Mouse (Mus musculus) heart, embryonic 15.5 days (tissue): ENCODE data around the gene Uimc1. TPM values are rescaled to one million over a fixed set of nuclear protein-coding genes. Genes with fewer than 3 reads are reported as not detected.
"Not testable (repeated sequence)": the region's sequence is repeated elsewhere in the genome, so short reads cannot be mapped to it uniquely, and the experiment has no call there.

Experiments
- ATAC-seq: fragments of 200-750 bp; cut with Nextera tagmentation; replicated peaks from 2 replicates; pipeline ENCODE4 v1.8.0; 2017; ENCODE audit warnings: low read depth, moderate TSS enrichment; ENCODE audit not compliant: insufficient number of reproducible peaks, insufficient read depth, low FRiP score
- H3K27ac ChIP-seq: fragments of 300-500 bp; sonication (generic); 2 replicates; pipeline ENCODE4 v1.5.1; 2015; ENCODE audit warnings: mild to moderate bottlenecking, inconsistent platforms
- H3K27me3 ChIP-seq: fragments of 300-500 bp; sonication (generic); 2 replicates; pipeline ENCODE4 v1.6.1; 2015; ENCODE audit warnings: inconsistent platforms
- H3K36me3 ChIP-seq: fragments of 300-500 bp; sonication (generic); 2 replicates; pipeline ENCODE4 v1.6.1; 2015; ENCODE audit warnings: mild to moderate bottlenecking, inconsistent platforms
- H3K4me1 ChIP-seq: fragments of 300-500 bp; sonication (generic); replicated peaks from 2 replicates; pipeline ENCODE4 v1.6.1; 2015; ENCODE audit warnings: inconsistent platforms
- H3K4me2 ChIP-seq: fragments of 300-500 bp; sonication (generic); 2 replicates; pipeline ENCODE4 v1.6.1; 2015; ENCODE audit warnings: inconsistent platforms, mild to moderate bottlenecking, moderate library complexity
- H3K4me3 ChIP-seq: fragments of 300-500 bp; sonication (generic); 2 replicates; pipeline ENCODE4 v1.5.1; 2015; ENCODE audit warnings: mild to moderate bottlenecking, inconsistent platforms
- H3K9ac ChIP-seq: fragments of 300-500 bp; sonication (generic); 2 replicates; pipeline ENCODE4 v1.6.1; 2015; ENCODE audit warnings: mild to moderate bottlenecking, inconsistent platforms
- H3K9me3 ChIP-seq: fragments of 300-500 bp; sonication (generic); replicated peaks from 2 replicates; pipeline ENCODE4 v1.6.1; 2016; ENCODE audit warnings: inconsistent platforms
- WGBS: fragments of 180-500 bp; shearing (Covaris S2); methylation state at CpG from one replicate; pipeline ENCODE4 v1.1.7; 2015; ENCODE audit warnings: mixed read lengths; 5-methylcytosine and 5-hydroxymethylcytosine counted together
- polyA plus RNA-seq: library from polyadenylated mRNA; unstranded; fragments of >200 nt; fragmentation: Nextera tagmentation; extraction: Ambion mirVana; gene quantifications from 2 replicates; pipeline ENCODE4 v1.2.1, GENCODE M21; 2015

Uimc1 gene
- polyA plus RNA-seq, 1 experiment from 2014 or later, result 16.4 TPM

- WGBS, result 51% methylated on average over 2 of the region's 2 CpGs
- H3K27ac ChIP-seq, result no peak overlapping the region
- H3K9ac ChIP-seq, result no peak overlapping the region
- H3K36me3 ChIP-seq, result 0 out of 2 replicates have a peak, but pooled peaks cover 3% of the 10 kb centered on the region
- H3K27me3 ChIP-seq, result no peaks in the 10 kb centered on the region
- H3K9me3 ChIP-seq, result no peaks in the 10 kb centered on the region
- no peak overlapping the region for H3K4me3 ChIP-seq
- peaks cover 31% of the 10 kb centered on the region for H3K4me1 ChIP-seq
- H3K4me2 ChIP-seq, result no peak overlapping the region
- no peak for ATAC-seq
Measured at GRCm38 (mm10) chr13:55103351-55103750, 3.3 kb upstream of the Uimc1 start.

- H3K4me2 ChIP-seq, result no peak overlapping the region
- WGBS, result 92% methylated on average over 3 of the region's 3 CpGs
- H3K36me3 ChIP-seq, result no peaks in the 10 kb centered on the region
- H3K4me1 ChIP-seq, result peaks cover 22% of the 10 kb centered on the region
- H3K27me3 ChIP-seq, result no peaks in the 10 kb centered on the region
- no peak overlapping the region for H3K4me3 ChIP-seq
- H3K9me3 ChIP-seq, result no peaks in the 10 kb centered on the region
- ATAC-seq, result no peak
- no peak overlapping the region for H3K9ac ChIP-seq
- no peak overlapping the region for H3K27ac ChIP-seq
Measured at GRCm38 (mm10) chr13:55102366-55102765, 2.3 kb upstream of the Uimc1 start.

DNA sequence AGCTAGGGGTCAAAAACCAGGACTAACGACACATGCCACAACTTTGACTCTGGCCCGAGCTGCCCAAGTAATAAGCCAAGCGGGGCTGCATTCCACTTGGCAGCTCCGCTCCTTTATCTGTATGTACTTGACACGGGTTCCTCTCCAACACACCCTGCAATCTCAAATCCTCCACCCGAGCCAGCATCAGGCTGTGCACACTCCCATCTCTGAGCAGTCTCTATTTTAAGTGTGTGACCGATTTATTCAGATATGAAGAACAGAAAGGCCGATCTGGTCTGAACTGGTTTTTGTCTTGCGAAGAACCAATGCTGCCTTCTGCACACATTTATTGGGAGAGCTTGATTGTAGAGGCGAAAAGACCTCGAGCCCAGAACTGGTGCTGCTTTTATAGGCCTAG lies 1.5 kb upstream of the Uimc1 start:
- no peak for ATAC-seq
- Histone ChIP-seq H3K9ac (no peak overlapping the region), H3K4me1 (peaks cover 15% of the 10 kb centered on the region), H3K27me3 (no peaks in the 10 kb centered on the region), H3K4me3 (no peak overlapping the region), H3K27ac (0 out of 2 replicates have a peak overlapping the region, but pooled peaks have one; percentile 12), H3K36me3 (no peaks in the 10 kb centered on the region), H3K4me2 (no peak overlapping the region), H3K9me3 (no peaks in the 10 kb centered on the region)
- WGBS, result 67% methylated on average over 11 of the region's 11 CpGs

DNA sequence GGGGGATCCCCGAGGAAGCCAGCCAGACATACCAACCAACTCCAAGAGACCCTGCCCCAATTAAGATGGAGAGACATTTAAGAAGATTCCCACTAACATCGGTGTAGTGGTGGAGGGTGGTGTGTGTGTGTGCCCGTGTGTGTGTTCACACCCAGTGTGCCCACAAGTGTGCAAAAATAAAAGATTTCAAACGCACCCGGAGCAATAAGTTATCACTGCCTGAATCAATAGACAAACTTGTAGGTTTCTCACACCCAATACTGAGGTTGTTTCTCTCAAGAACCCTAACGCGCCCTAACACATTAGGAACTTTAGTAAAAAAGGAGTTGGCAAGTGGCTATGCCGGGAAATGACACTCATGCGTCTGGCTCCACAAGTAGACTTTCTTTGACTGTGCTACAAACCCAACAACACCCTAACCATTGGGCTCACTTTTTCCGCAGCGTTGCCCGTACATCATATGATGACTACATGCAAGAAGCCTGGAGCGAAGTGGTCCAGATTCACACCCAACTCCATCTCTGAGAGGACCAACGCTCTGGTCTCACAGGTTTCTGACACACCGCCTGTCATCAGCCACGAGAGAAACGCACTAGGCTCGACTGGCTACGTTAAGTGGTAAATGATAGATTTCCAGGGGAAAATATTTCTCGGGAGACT lies 904 bp downstream of the Uimc1 start:
- H3K27me3 ChIP-seq, result no peaks in the 10 kb centered on the region
- H3K27ac ChIP-seq, result peak overlapping the region; percentile 96
- peak overlapping the region; percentile 97 for H3K9ac ChIP-seq
- peaks cover 8% of the 10 kb centered on the region for H3K4me1 ChIP-seq
- H3K4me2 ChIP-seq, result peak overlapping the region; percentile 74
- no peaks in the 10 kb centered on the region for H3K36me3 ChIP-seq
- ATAC-seq, result no peak
- peak overlapping the region; percentile 95 for H3K4me3 ChIP-seq
- 26% methylated on average over 20 of the region's 20 CpGs for WGBS
- no peaks in the 10 kb centered on the region for H3K9me3 ChIP-seq

DNA sequence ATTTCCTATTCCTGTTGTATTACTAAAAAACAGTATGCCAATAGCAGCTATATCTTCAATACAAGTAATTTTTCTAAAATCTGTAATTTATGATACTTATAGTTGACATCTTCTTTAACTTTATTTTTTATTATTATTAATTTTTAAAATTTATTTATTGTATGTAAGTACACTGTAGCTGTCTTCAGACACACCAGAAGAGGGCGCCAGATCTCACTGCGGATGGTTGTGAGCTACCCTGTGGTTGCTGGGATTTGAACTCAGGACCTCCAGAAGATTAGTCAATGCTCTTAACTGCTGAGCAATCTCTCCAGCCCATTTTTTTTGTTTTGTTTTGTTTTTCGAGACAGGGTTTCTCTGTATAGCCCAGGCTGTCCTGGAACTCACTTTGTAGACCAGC lies 2.3 kb downstream of the Uimc1 start:
- ATAC-seq, H3K4me2 ChIP-seq, H3K4me3 ChIP-seq, H3K4me1 ChIP-seq, H3K36me3 ChIP-seq, H3K9me3 ChIP-seq, H3K27ac ChIP-seq, H3K9ac ChIP-seq, H3K27me3 ChIP-seq: not testable (repeated sequence)
- WGBS, result 90% methylated on average over 3 of the region's 3 CpGs

- no peak overlapping the region for H3K9ac ChIP-seq
- 70% methylated on average over 4 of the region's 4 CpGs for WGBS
- no peaks in the 10 kb centered on the region for H3K9me3 ChIP-seq
- no peak for ATAC-seq
- no peaks in the 10 kb centered on the region for H3K27me3 ChIP-seq
- H3K27ac ChIP-seq, result no peak overlapping the region
- no peak overlapping the region for H3K4me3 ChIP-seq
- H3K4me1 ChIP-seq, result no peaks in the 10 kb centered on the region
- H3K4me2 ChIP-seq, result no peak overlapping the region
- peaks cover 8% of the 10 kb centered on the region; the same call in 1 of the 2 replicates for H3K36me3 ChIP-seq
Measured at GRCm38 (mm10) chr13:55092588-55092987, 7.5 kb downstream of the Uimc1 start.

DNA sequence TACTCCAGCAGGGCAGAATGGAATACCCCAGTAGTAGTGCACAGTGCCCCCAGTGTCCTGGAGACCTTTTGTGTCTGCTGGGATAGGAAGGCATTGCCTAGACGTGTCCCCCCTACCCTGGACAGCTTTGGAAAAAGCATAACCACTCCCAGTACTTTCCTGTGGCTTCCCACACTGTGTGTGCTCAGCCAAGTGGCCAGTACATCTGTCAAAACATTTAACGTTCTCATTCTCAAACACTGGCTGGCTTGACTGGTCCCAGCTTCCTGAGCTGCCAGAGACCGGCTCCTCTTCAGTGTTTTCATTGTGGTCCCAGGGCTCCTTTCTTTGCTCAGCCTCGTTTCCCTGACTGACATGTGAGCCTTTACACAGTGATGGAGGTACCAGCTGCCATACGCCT lies 24.5 kb downstream of the Uimc1 start:
- ATAC-seq, result no peak
- no peak overlapping the region for H3K4me3 ChIP-seq

DNA sequence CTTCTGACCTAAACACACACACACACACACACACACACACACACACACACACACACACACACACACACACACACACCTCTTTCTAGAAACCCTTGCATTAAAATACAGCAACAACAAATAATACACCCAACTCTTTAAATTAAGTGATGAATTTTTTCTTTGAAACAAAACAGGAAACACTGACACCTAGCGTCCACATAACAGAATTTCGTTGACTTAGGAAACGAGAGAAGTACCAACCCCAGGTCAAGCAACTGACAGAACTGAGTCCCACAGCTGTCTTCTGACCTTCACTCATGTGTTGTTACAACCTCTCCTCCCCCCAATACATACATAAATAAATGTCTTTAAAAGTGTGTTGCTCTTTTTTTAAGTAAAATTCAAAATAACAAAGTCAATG lies 28.8 kb downstream of the Uimc1 start:
- 5% methylated on average over 3 of the region's 3 CpGs for WGBS
- no peak for ATAC-seq
- Histone ChIP-seq H3K9ac (no peak overlapping the region), H3K4me3 (no peak overlapping the region), H3K27me3 (no peaks in the 10 kb centered on the region), H3K4me1 (no peaks in the 10 kb centered on the region), H3K9me3 (no peaks in the 10 kb centered on the region), H3K4me2 (no peak overlapping the region), H3K36me3 (peaks cover 17% of the 10 kb centered on the region), H3K27ac (no peak overlapping the region)

More for the DNA sequence above, 24.5 kb downstream of the Uimc1 start:
- no peak overlapping the region for H3K4me2 ChIP-seq
- H3K4me1 ChIP-seq, result no peaks in the 10 kb centered on the region
- H3K36me3 ChIP-seq, result peaks cover 29% of the 10 kb centered on the region
- no peaks in the 10 kb centered on the region for H3K9me3 ChIP-seq
- H3K27ac ChIP-seq, result no peak overlapping the region
- H3K9ac ChIP-seq, result no peak overlapping the region
- H3K27me3 ChIP-seq, result no peaks in the 10 kb centered on the region
- WGBS, result 57% methylated on average over 5 of the region's 5 CpGs

- Histone ChIP-seq H3K4me1 (no peaks in the 10 kb centered on the region), H3K27ac (no peak overlapping the region), H3K4me2 (no peak overlapping the region), H3K4me3 (no peak overlapping the region), H3K9me3 (no peaks in the 10 kb centered on the region), H3K27me3 (no peaks in the 10 kb centered on the region), H3K9ac (no peak overlapping the region), H3K36me3 (peaks cover 5% of the 10 kb centered on the region; the same call in 1 of the 2 replicates)
- WGBS, result 67% methylated on average over 7 of the region's 7 CpGs
- no peak for ATAC-seq
Measured at GRCm38 (mm10) chr13:55069719-55070118, 30.4 kb downstream of the Uimc1 start.

GRCm38 (mm10) chr13:55063276-55063675 lies 36.8 kb downstream of the Uimc1 start:
- 66% methylated on average over 2 of the region's 2 CpGs for WGBS
- Histone ChIP-seq H3K4me1 (no peaks in the 10 kb centered on the region), H3K4me3 (no peak overlapping the region), H3K9ac (no peak overlapping the region), H3K27me3 (no peaks in the 10 kb centered on the region), H3K27ac (no peak overlapping the region), H3K4me2 (no peak overlapping the region), H3K9me3 (no peaks in the 10 kb centered on the region), H3K36me3 (0 out of 2 replicates have a peak, but pooled peaks cover under 1% of the 10 kb centered on the region)
- ATAC-seq, result no peak

DNA sequence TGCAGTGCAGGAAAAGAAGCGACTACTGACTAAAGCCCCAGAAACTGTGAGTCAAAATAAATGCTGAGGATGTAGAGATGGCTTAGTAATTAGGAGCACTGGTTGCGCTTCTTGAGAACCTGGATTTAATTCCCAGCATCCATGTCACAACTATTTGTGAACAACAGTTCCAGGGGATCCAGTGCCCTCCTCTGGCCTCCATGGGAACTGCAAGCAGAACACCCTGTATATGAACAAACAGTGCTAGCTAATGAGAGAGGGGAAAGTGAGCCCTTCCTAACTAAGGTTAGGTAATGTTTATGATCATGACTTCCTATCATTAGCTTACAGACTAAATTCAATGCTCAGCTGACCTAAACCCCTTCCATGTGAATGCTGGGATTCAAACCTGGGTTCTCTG lies 42.1 kb downstream of the Uimc1 start:
- Histone ChIP-seq H3K36me3 (peaks cover 8% of the 10 kb centered on the region), H3K4me1 (no peaks in the 10 kb centered on the region), H3K9ac (no peak overlapping the region), H3K9me3 (no peaks in the 10 kb centered on the region), H3K4me2 (no peak overlapping the region), H3K4me3 (no peak overlapping the region), H3K27me3 (no peaks in the 10 kb centered on the region), H3K27ac (no peak overlapping the region)
- WGBS, result 91% methylated on average over 2 of the region's 2 CpGs
- ATAC-seq, result no peak

- Histone ChIP-seq H3K27me3 (no peaks in the 10 kb centered on the region), H3K9me3 (no peaks in the 10 kb centered on the region), H3K9ac (no peak overlapping the region), H3K27ac (no peak overlapping the region), H3K4me2 (no peak overlapping the region), H3K4me3 (no peak overlapping the region), H3K4me1 (no peaks in the 10 kb centered on the region), H3K36me3 (peaks cover 8% of the 10 kb centered on the region; the same call in 1 of the 2 replicates)
- ATAC-seq, result no peak
- 78% methylated on average over 3 of the region's 3 CpGs for WGBS
Measured at GRCm38 (mm10) chr13:55047706-55048105, 52.4 kb downstream of the Uimc1 start.
